8 mouse cellular contexts compared by ENCODE assay signal in genomic region chr15:99031388-99031675, GRCm38 (mm10). TPM values are rescaled to one million over a fixed set of nuclear protein-coding genes. Genes with fewer than 3 reads are reported as not detected.
DNase-seq lines count a peak whose midpoint lies in the region; ATAC-seq and TF ChIP-seq lines count a peak whose summit lies in the region.

No protein-coding gene starts in this region.

- H3K27ac ChIP-seq in heart, embryonic 16.5 days (ENCODE audit: low read length): no peak overlapping the region
- no peak overlapping the region for H3K27ac ChIP-seq in embryonic facial prominence, embryonic 15.5 days (replicated peaks)
- peak overlapping the region; percentile 90; the same call in 1 of the 2 replicates for H3K27ac ChIP-seq in liver, embryonic 11.5 days (ENCODE audit: low read depth, low read length)
- no peak overlapping the region for H3K27ac ChIP-seq in left cerebral cortex, adult 2 months

- no peak for TF ChIP-seq CTCF in E14TG2a.4 (conservative IDR thresholded peaks at IDR 0.05; ENCODE audit: low read length)
- TF ChIP-seq CTCF in left cerebral cortex, adult 2 months (IDR thresholded peaks at IDR 0.05): no peak

- ATAC-seq in heart, embryonic 16.5 days (replicated peaks; ENCODE audit: extremely low read depth, insufficient read depth, low FRiP score): no peak
- no peak for ATAC-seq in embryonic facial prominence, embryonic 15.5 days (ENCODE audit: insufficient number of reproducible peaks, low FRiP score, low TSS enrichment, low read depth)
- ATAC-seq in liver, embryonic 11.5 days (replicated peaks; ENCODE audit: low FRiP score): no peak

- intact Hi-C loops in left cerebral cortex, adult 2 months (cut with DNase I): no loop called here

- peaks cover 8% of the 10 kb centered on the region for H3K36me3 ChIP-seq in heart, embryonic 16.5 days (ENCODE audit: control insufficient read depth, insufficient read depth)
- peaks cover 43% of the 10 kb centered on the region for H3K36me3 ChIP-seq in E14TG2a.4 (ENCODE audit: insufficient read depth, low read length)
- peaks cover 19% of the 10 kb centered on the region for H3K36me3 ChIP-seq in embryonic facial prominence, embryonic 15.5 days
- peaks cover 15% of the 10 kb centered on the region for H3K36me3 ChIP-seq in liver, embryonic 11.5 days (ENCODE audit: control insufficient read depth, insufficient read depth, low read length)

- H3K4me1 ChIP-seq in heart, embryonic 16.5 days (ENCODE audit: control insufficient read depth, insufficient read depth, low read length): peaks cover 49% of the 10 kb centered on the region
- H3K4me1 ChIP-seq in E14TG2a.4 (replicated peaks; ENCODE audit: low read depth, low read length): peaks cover 54% of the 10 kb centered on the region
- H3K4me1 ChIP-seq in embryonic facial prominence, embryonic 15.5 days: peaks cover 23% of the 10 kb centered on the region
- peaks cover 18% of the 10 kb centered on the region for H3K4me1 ChIP-seq in liver, embryonic 11.5 days (replicated peaks; ENCODE audit: control insufficient read depth, insufficient read depth, low read length)

- no peak for DNase-seq in heart, postnatal 4 days
- no peak for DNase-seq in liver, embryonic 11.5 days (ENCODE audit: low spot score)
- DNase-seq in cerebellum, adult 9-11 months: no peak
- no peak for DNase-seq in cerebellum, adult 11 months
- no peak for DNase-seq in left cerebral cortex, adult 2 months (ENCODE audit: extremely low spot score in 1 of 2, low spot score in 2 of 2)

- H3K9ac ChIP-seq in heart, embryonic 16.5 days (ENCODE audit: low read length): peak overlapping the region; percentile 88
- no peak overlapping the region for H3K9ac ChIP-seq in embryonic facial prominence, embryonic 15.5 days
- H3K9ac ChIP-seq in liver, embryonic 11.5 days (ENCODE audit: low read depth, low read length): peak overlapping the region; percentile 88

- 63% methylated on average over 4 of the region's 4 CpGs for WGBS in heart, embryonic 16.5 days
- WGBS in embryonic facial prominence, embryonic 15.5 days: 83% methylated on average over 4 of the region's 4 CpGs
- 42% methylated on average over 4 of the region's 4 CpGs for WGBS in liver, embryonic 11.5 days

- H3K27me3 ChIP-seq in heart, embryonic 16.5 days (ENCODE audit: control insufficient read depth, insufficient read depth, low read length): no peaks in the 10 kb centered on the region
- H3K27me3 ChIP-seq in E14TG2a.4 (ENCODE audit: insufficient read depth, low read length): no peaks in the 10 kb centered on the region
- no peaks in the 10 kb centered on the region for H3K27me3 ChIP-seq in embryonic facial prominence, embryonic 15.5 days
- H3K27me3 ChIP-seq in liver, embryonic 11.5 days (replicated peaks; ENCODE audit: control insufficient read depth, insufficient read depth, low read length): no peaks in the 10 kb centered on the region

- peak overlapping the region; percentile 86 for H3K4me3 ChIP-seq in heart, embryonic 16.5 days (ENCODE audit: low read length)
- H3K4me3 ChIP-seq in E14TG2a.4 (replicated peaks; ENCODE audit: low read length): peak overlapping the region; percentile 97
- H3K4me3 ChIP-seq in embryonic facial prominence, embryonic 15.5 days (replicated peaks): peak overlapping the region; percentile 69
- peak overlapping the region; percentile 80 for H3K4me3 ChIP-seq in liver, embryonic 11.5 days (ENCODE audit: low read depth, low read length)
- no peak overlapping the region for H3K4me3 ChIP-seq in left cerebral cortex, adult 2 months

- H3K9me3 ChIP-seq in heart, embryonic 16.5 days (replicated peaks; ENCODE audit: control insufficient read depth, low read length): no peaks in the 10 kb centered on the region
- H3K9me3 ChIP-seq in E14TG2a.4 (ENCODE audit: low read length): no peaks in the 10 kb centered on the region
- H3K9me3 ChIP-seq in embryonic facial prominence, embryonic 15.5 days (replicated peaks): no peaks in the 10 kb centered on the region
- no peaks in the 10 kb centered on the region for H3K9me3 ChIP-seq in liver, embryonic 11.5 days (ENCODE audit: control insufficient read depth, low read length)

- H3K4me2 ChIP-seq in heart, embryonic 16.5 days (ENCODE audit: low read depth, low read length): peak overlapping the region; percentile 70
- H3K4me2 ChIP-seq in embryonic facial prominence, embryonic 15.5 days (replicated peaks): peak overlapping the region; percentile 76
- peak overlapping the region; percentile 80 for H3K4me2 ChIP-seq in liver, embryonic 11.5 days

RNA-seq across cellular contexts. Expression of gene Tuba1c, which starts 1.6 kb away (rescaled TPM):
- polyA plus RNA-seq in heart, embryonic 16.5 days (2015; fragmentation: Nextera tagmentation; extraction: Ambion mirVana): 130 and 149 TPM in 2 replicates
- 100 to 1,000 TPM; 200 to 203 TPM for total RNA-seq in heart, postnatal 4 days (2021)
- polyA plus RNA-seq in embryonic facial prominence, embryonic 15.5 days (2015; fragmentation: Nextera tagmentation; extraction: Ambion mirVana): 131 and 134 TPM in 2 replicates
- 202 and 214 TPM in 2 replicates for polyA plus RNA-seq in liver, embryonic 11.5 days (2014; fragmentation: Nextera tagmentation; extraction: Ambion mirVana)
- total RNA-seq in left cerebral cortex, adult 2 months (2021): 10 to 100 TPM; 56.1 to 61.4 TPM

RNA-seq across cellular contexts. Expression of gene Prph, which starts 23.6 kb away (rescaled TPM):
- polyA plus RNA-seq in heart, embryonic 16.5 days (2015; fragmentation: Nextera tagmentation; extraction: Ambion mirVana): 1.4 and 2.4 TPM in 2 replicates
- 1 to 10 TPM in 1 of 2 experiments, under 1 TPM in 1; 0.60 to 1.3 TPM for total RNA-seq in heart, postnatal 4 days (2021)
- polyA plus RNA-seq in embryonic facial prominence, embryonic 15.5 days (2015; fragmentation: Nextera tagmentation; extraction: Ambion mirVana): 8.8 and 9.9 TPM in 2 replicates
- polyA plus RNA-seq in liver, embryonic 11.5 days (2014; fragmentation: Nextera tagmentation; extraction: Ambion mirVana): 0.36 and 0.90 TPM in 2 replicates
- total RNA-seq in left cerebral cortex, adult 2 months (2021): under 1 TPM; 0.91 to 0.97 TPM

RNA-seq across cellular contexts. Expression of gene Troap, which starts 43.0 kb away (rescaled TPM):
- polyA plus RNA-seq in heart, embryonic 16.5 days (2015; fragmentation: Nextera tagmentation; extraction: Ambion mirVana): 27.8 and 29.4 TPM in 2 replicates
- 10 to 100 TPM; 17.8 to 18.7 TPM for total RNA-seq in heart, postnatal 4 days (2021)
- 27.1 TPM in 2 replicates for polyA plus RNA-seq in embryonic facial prominence, embryonic 15.5 days (2015; fragmentation: Nextera tagmentation; extraction: Ambion mirVana)
- polyA plus RNA-seq in liver, embryonic 11.5 days (2014; fragmentation: Nextera tagmentation; extraction: Ambion mirVana): 26.5 and 27.8 TPM in 2 replicates
- under 1 TPM in 1 of 2 experiments, not detected in 1; 0.72 TPM for total RNA-seq in left cerebral cortex, adult 2 months (2021)

RNA-seq across cellular contexts. Expression of gene C1ql4, which starts 56.3 kb away (rescaled TPM):
- 0.12 and 0.16 TPM in 2 replicates for polyA plus RNA-seq in heart, embryonic 16.5 days (2015; fragmentation: Nextera tagmentation; extraction: Ambion mirVana)
- under 1 TPM in 1 of 2 experiments, not detected in 1; 0.19 TPM for total RNA-seq in heart, postnatal 4 days (2021)
- 0.17 TPM in 1 of 2 replicates, not detected in the other for polyA plus RNA-seq in embryonic facial prominence, embryonic 15.5 days (2015; fragmentation: Nextera tagmentation; extraction: Ambion mirVana)
- polyA plus RNA-seq in liver, embryonic 11.5 days (2014; fragmentation: Nextera tagmentation; extraction: Ambion mirVana): 0.25 TPM in 1 of 2 replicates, not detected in the other
- not detected for total RNA-seq in left cerebral cortex, adult 2 months (2021)
